Mouse (Mus musculus) heart, embryonic 16.5 days (tissue): Measurements from ENCODE around the gene Ntn4. TPM values are rescaled to one million over a fixed set of nuclear protein-coding genes. Genes with fewer than 3 reads are reported as not detected.

ENCODE experiments used
- ATAC-seq: fragments of 200-750 bp; cut with Nextera tagmentation; replicated peaks from 2 replicates; pipeline ENCODE4 v1.8.0; 2017; ENCODE audit warnings: moderate number of reproducible peaks; ENCODE audit not compliant: insufficient read depth, low FRiP score; ENCODE audit errors: extremely low read depth
- H3K27ac ChIP-seq: fragments of 300-500 bp; sonication (generic); 2 replicates; pipeline ENCODE4 v1.5.1; 2014; ENCODE audit warnings: mild to moderate bottlenecking, low read length, control low read depth, moderate library complexity
- H3K27me3 ChIP-seq: fragments of 300-500 bp; sonication (generic); 2 replicates; pipeline ENCODE4 v1.6.1; 2014; ENCODE audit warnings: low read length, mixed read lengths; ENCODE audit not compliant: control insufficient read depth, insufficient read depth
- H3K36me3 ChIP-seq: fragments of 300-500 bp; sonication (generic); 2 replicates; pipeline ENCODE4 v1.6.1; 2014; ENCODE audit not compliant: control insufficient read depth, insufficient read depth
- H3K4me1 ChIP-seq: fragments of 300-500 bp; sonication (generic); 2 replicates; pipeline ENCODE4 v1.6.1; 2014; ENCODE audit warnings: low read length, mixed read lengths; ENCODE audit not compliant: control insufficient read depth, insufficient read depth
- H3K4me2 ChIP-seq: fragments of 300-500 bp; sonication (generic); 2 replicates; pipeline ENCODE4 v1.6.1; 2014; ENCODE audit warnings: low read depth, mild to moderate bottlenecking, control low read depth, low read length
- H3K4me3 ChIP-seq: fragments of 300-500 bp; sonication (generic); 2 replicates; pipeline ENCODE4 v1.5.1; 2014; ENCODE audit warnings: mild to moderate bottlenecking, control low read depth, low read length
- H3K9ac ChIP-seq: fragments of 300-500 bp; sonication (generic); 2 replicates; pipeline ENCODE4 v1.6.1; 2014; ENCODE audit warnings: low read length, control low read depth
- H3K9me3 ChIP-seq: fragments of 300-500 bp; sonication (generic); replicated peaks from 2 replicates; pipeline ENCODE4 v1.6.1; 2016; ENCODE audit warnings: low read length; ENCODE audit not compliant: control insufficient read depth
- WGBS: fragments of 180-500 bp; shearing (Covaris S2); extraction: QIAGEN DNeasy Blood & Tissue Kit; methylation state at CpG from one replicate; pipeline ENCODE4 v1.1.7; 2014; 5-methylcytosine and 5-hydroxymethylcytosine counted together
- polyA plus RNA-seq: library from polyadenylated mRNA; unstranded; fragments of >200 nt; fragmentation: Nextera tagmentation; extraction: Ambion mirVana; gene quantifications from 2 replicates; pipeline ENCODE4 v1.2.1, GENCODE M21; 2015

Ntn4 gene
- 2.8 and 5.0 TPM in 2 replicates for polyA plus RNA-seq

- Histone ChIP-seq H3K4me2 (peak within 1 kb of the TSS; percentile 90), H3K36me3 (no peaks in the 10 kb centered on the region), H3K27ac (peak within 1 kb of the TSS; percentile 53), H3K9me3 (no peaks in the 10 kb centered on the region), H3K4me3 (peak within 1 kb of the TSS; percentile 77), H3K27me3 (peaks cover 32% of the 10 kb centered on the region), H3K9ac (peak within 1 kb of the TSS; percentile 87), H3K4me1 (peaks cover 11% of the 10 kb centered on the region)
- WGBS: 4% methylated on average over 26 of the region's 30 CpGs
- no peak for ATAC-seq
These were observed at the start of gene Ntn4 for GRCm38 (mm10) chr10:93640521-93640952. Gene Ntn4, plus strand, starts transcription at chr10:93640681.

- Histone ChIP-seq H3K9ac (no peak overlapping the region), H3K36me3 (no peaks in the 10 kb centered on the region; the same call in 1 of the 2 replicates), H3K27ac (no peak overlapping the region), H3K4me3 (no peak overlapping the region), H3K27me3 (no peaks in the 10 kb centered on the region), H3K4me2 (no peak overlapping the region), H3K4me1 (peaks cover 16% of the 10 kb centered on the region), H3K9me3 (no peaks in the 10 kb centered on the region)
- WGBS: 53% methylated on average over 12 of the region's 12 CpGs
- ATAC-seq: no peak
These were observed 48.0 kb upstream of the Ntn4 start for GRCm38 (mm10) chr10:93592456-93592855.

DNA sequence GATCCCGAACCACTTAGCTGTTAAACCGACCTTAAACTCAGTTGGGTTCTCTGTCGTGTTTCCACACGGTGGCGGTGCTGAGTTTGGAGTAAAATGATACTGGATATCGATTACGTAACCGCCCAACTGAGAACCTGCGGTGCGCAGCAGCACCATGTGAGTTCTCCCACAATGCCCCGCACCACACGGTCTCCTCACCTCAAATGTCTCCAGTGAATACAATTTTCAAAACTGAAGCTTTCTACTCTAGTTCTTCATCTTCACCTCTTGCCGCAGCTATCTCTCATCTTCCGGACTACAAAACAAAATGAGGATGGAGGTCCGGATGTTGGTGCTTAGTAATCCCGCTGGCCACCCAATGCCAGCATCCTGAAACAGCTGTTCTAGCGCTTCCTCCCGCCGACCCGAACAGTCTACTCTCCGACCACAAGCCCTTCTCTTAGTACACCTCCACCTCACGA lies 46.4 kb upstream of the Ntn4 start:
- H3K27ac ChIP-seq: no peak overlapping the region
- peaks cover 5% of the 10 kb centered on the region for H3K4me1 ChIP-seq
- H3K27me3 ChIP-seq: no peaks in the 10 kb centered on the region
- H3K9ac ChIP-seq: peak overlapping the region; percentile 44; the same call in 1 of the 2 replicates
- H3K4me3 ChIP-seq: peak overlapping the region; percentile 50
- H3K9me3 ChIP-seq: no peaks in the 10 kb centered on the region
- ATAC-seq: 0 out of 2 replicates have a peak, but pooled peaks have one; percentile 24
- no peaks in the 10 kb centered on the region for H3K36me3 ChIP-seq
- H3K4me2 ChIP-seq: peak overlapping the region; percentile 90
- WGBS: 2% methylated on average over 22 of the region's 22 CpGs

DNA sequence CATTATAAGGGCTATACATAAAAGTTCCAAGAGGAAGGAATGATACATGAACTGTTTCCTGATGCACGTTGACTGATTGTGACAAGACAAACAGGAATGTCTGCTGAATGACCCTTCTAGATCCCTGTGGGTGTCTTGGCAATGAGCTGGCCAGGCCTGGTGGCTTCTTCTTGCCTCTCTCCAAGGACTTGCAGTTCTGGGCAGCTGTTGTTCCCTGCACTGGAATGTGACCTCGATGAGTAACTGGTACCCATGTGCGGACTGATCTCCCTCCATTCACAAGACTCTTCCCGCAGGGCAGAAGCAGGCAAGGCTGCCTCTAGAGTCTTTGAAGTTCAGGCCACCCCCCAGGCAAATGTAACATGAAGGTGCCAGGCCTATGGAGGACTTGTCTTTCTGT lies 44.6 kb upstream of the Ntn4 start:
- Histone ChIP-seq H3K27ac (no peak overlapping the region), H3K4me1 (0 out of 2 replicates have a peak, but pooled peaks cover 2% of the 10 kb centered on the region), H3K9me3 (no peaks in the 10 kb centered on the region), H3K9ac (no peak overlapping the region), H3K4me2 (no peak overlapping the region), H3K36me3 (no peaks in the 10 kb centered on the region), H3K27me3 (no peaks in the 10 kb centered on the region), H3K4me3 (no peak overlapping the region)
- 52% methylated on average over 4 of the region's 4 CpGs for WGBS
- ATAC-seq: no peak

DNA sequence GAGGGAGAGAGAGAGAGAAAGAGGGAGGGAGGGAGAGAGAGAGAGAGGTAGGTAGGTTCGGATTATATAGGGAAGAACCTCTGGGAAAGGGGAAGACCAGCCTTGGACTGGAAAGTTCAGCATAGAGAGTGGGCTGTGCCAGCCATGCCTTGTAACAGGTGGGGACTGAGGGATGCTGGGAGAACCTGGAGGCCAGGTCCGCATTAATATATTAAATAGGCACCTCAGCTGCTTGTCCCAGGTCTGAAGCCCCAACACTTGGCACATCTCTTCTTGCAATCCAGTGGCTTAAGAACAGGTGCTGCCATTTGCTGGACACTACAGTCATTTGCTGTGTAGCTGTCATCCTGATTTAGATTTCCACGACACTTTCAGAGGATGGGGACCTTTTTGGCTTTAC lies 43.8 kb upstream of the Ntn4 start:
- H3K27ac ChIP-seq: no peak overlapping the region
- H3K4me1 ChIP-seq: 0 out of 2 replicates have a peak, but pooled peaks cover 2% of the 10 kb centered on the region
- H3K4me2 ChIP-seq: no peak overlapping the region
- ATAC-seq: no peak
- no peaks in the 10 kb centered on the region for H3K27me3 ChIP-seq
- no peaks in the 10 kb centered on the region for H3K36me3 ChIP-seq
- H3K4me3 ChIP-seq: no peak overlapping the region
- WGBS: 77% methylated on average over 3 of the region's 3 CpGs
- no peaks in the 10 kb centered on the region for H3K9me3 ChIP-seq
- no peak overlapping the region for H3K9ac ChIP-seq

DNA sequence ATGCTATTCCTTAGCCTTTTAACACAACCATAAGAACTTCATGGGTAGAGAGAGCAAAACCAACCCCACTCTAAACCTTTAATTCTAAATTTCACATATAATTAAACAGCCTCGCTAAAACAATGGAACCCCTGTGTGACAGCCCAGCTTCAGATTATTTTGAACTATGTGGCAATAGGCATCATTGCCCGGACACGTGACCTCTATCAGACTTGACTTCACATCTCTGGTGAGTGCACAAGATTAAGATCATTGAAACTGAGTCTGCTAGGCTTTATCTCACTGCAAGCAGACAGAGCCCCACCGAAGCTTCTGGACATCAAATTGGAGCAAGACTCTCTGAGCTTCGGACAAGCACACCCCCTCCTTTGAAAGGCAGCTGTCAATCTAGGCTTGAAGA lies 38.2 kb upstream of the Ntn4 start:
- Histone ChIP-seq H3K4me1 (no peaks in the 10 kb centered on the region), H3K4me3 (no peak overlapping the region), H3K27ac (no peak overlapping the region), H3K27me3 (no peaks in the 10 kb centered on the region), H3K9me3 (peaks cover 4% of the 10 kb centered on the region), H3K36me3 (no peaks in the 10 kb centered on the region), H3K9ac (no peak overlapping the region), H3K4me2 (no peak overlapping the region)
- no peak for ATAC-seq
- WGBS: 78% methylated on average over 5 of the region's 5 CpGs

DNA sequence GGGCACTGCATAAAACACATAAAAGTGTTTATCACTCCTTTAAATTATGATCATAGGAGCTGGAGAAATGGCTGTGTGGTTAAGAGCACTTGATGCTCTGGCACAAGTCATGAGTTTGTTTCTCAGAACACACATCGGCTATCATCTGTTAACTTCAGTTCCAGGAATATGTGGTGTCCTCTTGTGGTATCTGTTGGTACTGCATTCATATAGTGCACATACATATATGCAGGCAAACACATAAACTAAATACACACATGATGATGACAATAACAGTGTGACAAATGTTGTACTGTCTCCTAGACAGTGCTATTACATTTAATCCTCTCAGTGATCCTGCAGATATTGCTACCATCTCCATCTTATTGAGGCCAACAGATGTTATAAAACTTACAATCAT lies 37.2 kb upstream of the Ntn4 start:
- WGBS: 89% methylated on average over 1 of the region's 1 CpGs
- Histone ChIP-seq H3K27me3 (no peaks in the 10 kb centered on the region), H3K9me3 (peaks cover 4% of the 10 kb centered on the region), H3K27ac (no peak overlapping the region), H3K9ac (no peak overlapping the region), H3K4me1 (no peaks in the 10 kb centered on the region), H3K36me3 (no peaks in the 10 kb centered on the region), H3K4me2 (no peak overlapping the region), H3K4me3 (no peak overlapping the region)
- ATAC-seq: no peak

GRCm38 (mm10) chr10:93606326-93606725 lies 34.2 kb upstream of the Ntn4 start:
- Histone ChIP-seq H3K9ac (no peak overlapping the region), H3K36me3 (no peaks in the 10 kb centered on the region), H3K4me2 (no peak overlapping the region), H3K27me3 (no peaks in the 10 kb centered on the region), H3K9me3 (peaks cover 17% of the 10 kb centered on the region), H3K4me3 (no peak overlapping the region), H3K4me1 (no peaks in the 10 kb centered on the region), H3K27ac (no peak overlapping the region)
- WGBS: 83% methylated on average over 9 of the region's 9 CpGs
- no peak for ATAC-seq

DNA sequence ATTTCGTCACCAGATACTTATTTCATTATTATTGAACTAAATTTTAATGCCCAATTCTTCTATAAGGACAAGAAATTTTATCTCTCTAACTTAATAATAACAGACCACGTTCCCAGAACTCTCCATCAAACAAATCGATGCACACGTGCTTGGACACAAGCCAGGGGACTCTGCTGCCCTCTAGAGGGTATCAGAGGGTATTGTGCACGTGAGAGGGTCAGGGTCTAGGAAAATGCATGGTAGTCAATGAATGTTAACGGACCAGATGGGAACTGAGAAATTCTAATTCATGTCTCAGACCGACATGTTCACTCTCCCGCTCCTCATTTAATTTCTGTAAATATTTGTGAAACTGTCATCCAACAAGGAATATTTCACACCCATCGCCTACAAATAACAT lies 32.4 kb upstream of the Ntn4 start:
- Histone ChIP-seq H3K27ac (no peak overlapping the region), H3K4me1 (no peaks in the 10 kb centered on the region), H3K27me3 (no peaks in the 10 kb centered on the region), H3K4me3 (no peak overlapping the region), H3K9me3 (peaks cover 16% of the 10 kb centered on the region), H3K4me2 (no peak overlapping the region), H3K36me3 (no peaks in the 10 kb centered on the region), H3K9ac (no peak overlapping the region)
- no peak for ATAC-seq
- 62% methylated on average over 9 of the region's 9 CpGs for WGBS
